Mouse (Mus musculus) hindbrain, postnatal 0 days (tissue): ENCODE measurements around the gene Stk11ip. TPM values are rescaled to one million over a fixed set of nuclear protein-coding genes. Genes with fewer than 3 reads are reported as not detected.
A peak's percentile ranks its signal among the peaks of the same experiment; 100 is the strongest.

ENCODE experiments used
- ATAC-seq: fragments of 200-750 bp; cut with Nextera tagmentation; 2 replicates; pipeline ENCODE4 v1.8.0; 2017; ENCODE audit warnings: mild to moderate bottlenecking, moderate TSS enrichment, moderate library complexity
- DNase-seq: peaks from one replicate; pipeline ENCODE4 v3.0.0-alpha.2; 2015; ENCODE audit warnings: low spot score
- H3K27ac ChIP-seq: fragments of 300-500 bp; sonication (generic); 2 replicates; pipeline ENCODE4 v1.5.1; 2014; ENCODE audit warnings: mild to moderate bottlenecking
- H3K27me3 ChIP-seq: fragments of 300-500 bp; sonication (generic); 2 replicates; pipeline ENCODE4 v1.6.1; 2014; ENCODE audit warnings: low read length, mixed read lengths; ENCODE audit not compliant: insufficient read depth
- H3K36me3 ChIP-seq: fragments of 300-500 bp; sonication (generic); 2 replicates; pipeline ENCODE4 v1.6.1; 2014; ENCODE audit warnings: low read length, mixed read lengths; ENCODE audit not compliant: insufficient read depth
- H3K4me1 ChIP-seq: fragments of 300-500 bp; sonication (generic); 2 replicates; pipeline ENCODE4 v1.6.1; 2014; ENCODE audit warnings: antibody characterized with exemption, low read length, mixed read lengths; ENCODE audit not compliant: insufficient read depth
- H3K4me2 ChIP-seq: fragments of 300-500 bp; sonication (generic); 2 replicates; pipeline ENCODE4 v1.6.1; 2014; ENCODE audit warnings: low read depth, mild to moderate bottlenecking, low read length, moderate library complexity, mixed read lengths
- H3K4me3 ChIP-seq: fragments of 300-500 bp; sonication (generic); 2 replicates; pipeline ENCODE4 v1.5.1; 2014; ENCODE audit warnings: low read length
- H3K9ac ChIP-seq: fragments of 300-500 bp; sonication (generic); replicated peaks from 2 replicates; pipeline ENCODE4 v1.6.1; 2014; ENCODE audit warnings: mild to moderate bottlenecking, low read length, moderate library complexity, mixed read lengths
- H3K9me3 ChIP-seq: fragments of 300-500 bp; sonication (generic); 2 replicates; pipeline ENCODE4 v1.6.1; 2016; ENCODE audit warnings: low read length, mixed read lengths
- CTCF ChIP-seq: IDR thresholded peaks from 2 replicates; pipeline ENCODE4 v1.5.1; 2016; ENCODE audit warnings: antibody characterized with exemption, control low read depth, low read depth
- WGBS: fragments of 180-500 bp; shearing (Covaris S2); extraction: QIAGEN DNeasy Blood & Tissue Kit; methylation state at CpG from one replicate; pipeline ENCODE4 v1.1.7; 2014; 5-methylcytosine and 5-hydroxymethylcytosine counted together
- polyA plus RNA-seq: library from polyadenylated mRNA; unstranded; fragments of >200 nt; fragmentation: Nextera tagmentation; extraction: Ambion mirVana; gene quantifications from 2 replicates; pipeline ENCODE4 v1.2.1, GENCODE M21; 2015
- total RNA-seq: library from RNA; depleted of rRNA; stranded (reverse); fragments of >200 nt; gene quantifications from 2 replicates; pipeline ENCODE4 v1.2.3, GENCODE M21; 2014

Stk11ip gene
- total and polyA plus RNA-seq, 2 experiments from 2014 or later: 14.0 to 46.9 TPM

DNA sequence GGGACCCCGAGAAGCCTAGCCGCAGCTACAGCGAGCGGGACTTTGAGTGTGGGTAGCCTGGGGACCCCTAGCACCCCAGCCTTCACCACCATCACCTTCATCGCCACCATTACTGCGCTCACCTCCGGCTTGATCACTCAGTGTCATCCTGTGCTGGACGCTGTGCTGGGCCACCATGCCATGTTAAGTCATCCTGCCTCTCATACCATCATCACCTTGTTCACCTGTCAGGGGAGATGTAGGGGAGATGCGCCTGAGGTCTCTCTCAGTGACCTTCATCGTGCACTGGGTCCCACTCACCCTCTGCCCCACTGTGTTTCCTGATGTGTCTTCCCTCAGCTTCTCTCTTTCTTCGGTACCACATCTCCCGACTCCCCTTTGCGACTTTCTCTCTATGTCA lies 26.0 kb downstream of the Stk11ip start:
- Histone ChIP-seq H3K9ac (no peak overlapping the region), H3K4me3 (peak overlapping the region; percentile 76; the same call in 1 of the 2 replicates), H3K36me3 (no peaks in the 10 kb centered on the region; the same call in 1 of the 2 replicates), H3K27ac (no peak overlapping the region; the same call in 1 of the 2 replicates), H3K27me3 (no peaks in the 10 kb centered on the region), H3K4me2 (peak overlapping the region; percentile 81), H3K9me3 (no peaks in the 10 kb centered on the region), H3K4me1 (peaks cover 9% of the 10 kb centered on the region)
- ATAC-seq: no peak
- DNase-seq: no peak
- no peak for TF ChIP-seq CTCF
- WGBS: 95% methylated on average over 13 of the region's 13 CpGs

- peaks cover 3% of the 10 kb centered on the region for H3K36me3 ChIP-seq
- H3K4me3 ChIP-seq: no peak overlapping the region
- H3K9ac ChIP-seq: no peak overlapping the region
- H3K4me2 ChIP-seq: no peak overlapping the region
- ATAC-seq (no peak), DNase-seq (no peak)
- H3K27ac ChIP-seq: no peak overlapping the region
- peaks cover 9% of the 10 kb centered on the region for H3K4me1 ChIP-seq
- H3K9me3 ChIP-seq: no peaks in the 10 kb centered on the region
- H3K27me3 ChIP-seq: no peaks in the 10 kb centered on the region
- no peak for TF ChIP-seq CTCF
- WGBS: 88% methylated on average over 3 of the region's 3 CpGs
Observed at GRCm38 (mm10) chr1:75548083-75548482, 26.8 kb downstream of the Stk11ip start.

DNA sequence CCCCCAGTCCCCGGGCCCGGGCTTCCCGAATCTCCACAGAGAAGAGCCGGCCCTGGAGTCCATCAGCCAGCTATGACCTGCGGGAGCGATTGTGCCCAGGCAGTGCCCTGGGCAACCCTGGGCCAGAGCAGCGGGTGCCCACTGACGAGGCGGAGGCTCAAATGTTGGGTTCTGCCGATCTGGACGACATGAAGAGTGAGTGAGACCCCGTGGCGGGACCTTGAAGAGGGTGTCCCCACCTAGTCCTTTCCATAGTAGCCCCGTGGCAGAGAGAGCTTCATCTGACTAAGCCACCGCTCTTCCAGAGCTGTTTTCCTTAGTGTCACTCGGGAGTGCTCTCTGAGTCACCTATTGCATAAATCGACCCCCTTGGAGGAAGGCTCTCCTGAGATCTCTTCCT lies 27.5 kb downstream of the Stk11ip start:
- Histone ChIP-seq H3K4me1 (peaks cover 9% of the 10 kb centered on the region), H3K36me3 (peaks cover 3% of the 10 kb centered on the region), H3K9me3 (no peaks in the 10 kb centered on the region), H3K4me3 (no peak overlapping the region), H3K27me3 (no peaks in the 10 kb centered on the region), H3K27ac (no peak overlapping the region), H3K4me2 (no peak overlapping the region), H3K9ac (no peak overlapping the region)
- no peak for DNase-seq
- no peak for TF ChIP-seq CTCF
- no peak for ATAC-seq
- 91% methylated on average over 17 of the region's 17 CpGs for WGBS

GRCm38 (mm10) chr1:75549289-75550279 lies 28.3 kb downstream of the Stk11ip start:
- Histone ChIP-seq H3K27me3 (no peaks in the 10 kb centered on the region), H3K27ac (no peak overlapping the region), H3K9me3 (no peaks in the 10 kb centered on the region), H3K4me1 (peaks cover 9% of the 10 kb centered on the region), H3K9ac (no peak overlapping the region), H3K4me2 (no peak overlapping the region), H3K36me3 (peaks cover 9% of the 10 kb centered on the region), H3K4me3 (no peak overlapping the region)
- no peak for TF ChIP-seq CTCF
- ATAC-seq (no peak), DNase-seq (no peak)
- WGBS: 79% methylated on average over 17 of the region's 17 CpGs

GRCm38 (mm10) chr1:75550586-75550985 lies 29.3 kb downstream of the Stk11ip start:
- WGBS: 88% methylated on average over 15 of the region's 15 CpGs
- H3K27me3 ChIP-seq: no peaks in the 10 kb centered on the region
- H3K36me3 ChIP-seq: peaks cover 18% of the 10 kb centered on the region
- DNase-seq (no peak), ATAC-seq (no peak)
- H3K9me3 ChIP-seq: no peaks in the 10 kb centered on the region
- no peak for TF ChIP-seq CTCF
- H3K4me1 ChIP-seq: peaks cover 9% of the 10 kb centered on the region
- H3K27ac ChIP-seq: no peak overlapping the region
- no peak overlapping the region for H3K4me2 ChIP-seq
- H3K4me3 ChIP-seq: no peak overlapping the region
- H3K9ac ChIP-seq: no peak overlapping the region

- Histone ChIP-seq H3K9ac (no peak overlapping the region), H3K4me2 (no peak overlapping the region), H3K27me3 (no peaks in the 10 kb centered on the region), H3K9me3 (no peaks in the 10 kb centered on the region), H3K27ac (no peak overlapping the region), H3K36me3 (peaks cover 30% of the 10 kb centered on the region), H3K4me3 (no peak overlapping the region), H3K4me1 (peaks cover 4% of the 10 kb centered on the region; the same call in 1 of the 2 replicates)
- no peak for TF ChIP-seq CTCF
- 90% methylated on average over 7 of the region's 7 CpGs for WGBS
- no peak for DNase-seq
- ATAC-seq: no peak
Observed at GRCm38 (mm10) chr1:75555680-75556079, 34.4 kb downstream of the Stk11ip start.
